Mouse (Mus musculus): ENCODE data around the gene Olfr613.
"Not testable (repeated sequence)": the region's sequence is repeated elsewhere in the genome, so short reads cannot be mapped to it uniquely, and the experiment has no call there.

Olfr613 gene

DNA sequence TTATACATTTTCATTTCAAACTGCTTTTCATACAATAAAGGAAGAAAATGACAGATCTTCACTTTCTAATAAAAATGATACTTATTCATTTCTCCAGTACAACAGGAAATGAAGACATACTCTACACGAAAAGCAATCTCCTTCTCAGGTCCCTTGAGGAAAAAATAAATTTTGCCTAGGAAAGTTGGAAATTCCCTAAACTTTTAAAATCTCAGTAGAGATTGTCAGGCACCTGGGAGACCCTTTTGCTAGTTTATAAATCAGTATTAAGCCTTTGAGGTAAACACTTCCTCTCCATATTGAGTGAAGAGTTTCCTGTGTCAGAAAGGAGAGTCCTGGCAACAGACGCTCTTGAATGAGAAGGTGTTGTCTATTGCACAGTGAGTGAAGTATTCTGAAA lies at the start of gene Olfr613:
Gene Olfr613 (plus strand): TSS at position 301 of the 400 bp plus-strand sequence.
- no peak for DNase-seq (ENCODE audit: low spot score)

DNA sequence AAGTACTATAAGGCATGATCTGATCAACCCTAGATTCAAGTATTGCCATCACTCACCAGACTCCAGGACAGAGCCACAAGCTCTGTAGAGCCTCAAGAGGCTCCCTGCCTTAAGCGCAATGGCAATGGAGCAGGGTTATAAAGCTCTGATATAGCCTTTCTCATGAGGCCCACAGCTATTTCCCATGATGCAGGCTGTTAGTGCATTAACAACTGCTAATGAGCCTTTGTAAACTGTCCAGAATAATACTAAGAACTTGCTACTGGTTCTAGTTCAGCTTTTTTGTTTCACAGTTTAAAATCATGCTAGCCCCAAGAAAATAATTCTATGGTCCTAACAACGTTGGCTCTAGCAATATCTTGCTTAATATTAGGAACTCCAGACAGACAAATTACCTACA lies 35.9 kb upstream of the Olfr613 start, which contains the start of gene Olfr610:
Gene Olfr610 (minus strand): TSS at position 101 of the 400 bp plus-strand sequence.
- DNase-seq (ENCODE audit: low spot score): no peak

DNA sequence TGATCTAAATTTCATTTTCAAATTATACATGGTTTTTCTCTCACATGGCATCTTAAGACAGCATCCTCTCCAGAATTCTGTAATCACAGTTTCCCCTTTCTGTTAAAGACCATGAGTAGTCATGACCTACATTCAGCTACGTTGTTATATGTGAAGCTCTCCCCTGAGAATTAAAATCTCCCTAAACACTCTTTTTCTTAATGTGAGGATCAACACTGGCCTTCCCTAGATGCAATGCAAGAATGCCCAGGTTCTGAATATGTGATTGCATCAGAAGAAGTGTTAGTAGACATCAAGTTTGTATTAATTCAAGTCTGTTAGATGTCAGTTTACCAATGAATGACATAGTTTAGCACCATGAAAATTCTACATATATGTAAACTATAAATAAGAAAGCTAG lies 27.1 kb upstream of the Olfr613 start, which contains the start of gene Olfr611:
Gene Olfr611 (minus strand): TSS at position 101 of the 400 bp plus-strand sequence.
- not testable (repeated sequence) for DNase-seq (ENCODE audit: low spot score)

DNA sequence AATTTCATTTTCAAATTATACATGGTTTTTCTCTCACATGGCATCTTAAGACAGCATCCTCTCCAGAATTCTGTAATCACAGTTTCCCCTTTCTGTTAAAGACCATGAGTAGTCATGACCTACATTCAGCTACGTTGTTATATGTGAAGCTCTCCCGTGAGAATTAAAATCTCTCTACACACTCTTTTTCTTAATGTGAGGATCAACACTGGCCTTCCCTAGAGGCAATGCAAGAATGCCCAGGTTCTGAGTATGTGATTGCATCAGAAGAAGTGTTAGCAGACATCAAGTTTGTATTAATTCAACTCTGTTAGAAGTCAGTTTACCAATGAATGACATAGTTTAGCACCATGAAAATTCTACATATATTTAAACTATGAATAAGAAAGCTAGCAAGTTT lies 5.3 kb upstream of the Olfr613 start, which contains the start of gene Olfr612:
Gene Olfr612 (minus strand): TSS at position 101 of the 400 bp plus-strand sequence.
- DNase-seq (ENCODE audit: low spot score): not testable (repeated sequence)

DNA sequence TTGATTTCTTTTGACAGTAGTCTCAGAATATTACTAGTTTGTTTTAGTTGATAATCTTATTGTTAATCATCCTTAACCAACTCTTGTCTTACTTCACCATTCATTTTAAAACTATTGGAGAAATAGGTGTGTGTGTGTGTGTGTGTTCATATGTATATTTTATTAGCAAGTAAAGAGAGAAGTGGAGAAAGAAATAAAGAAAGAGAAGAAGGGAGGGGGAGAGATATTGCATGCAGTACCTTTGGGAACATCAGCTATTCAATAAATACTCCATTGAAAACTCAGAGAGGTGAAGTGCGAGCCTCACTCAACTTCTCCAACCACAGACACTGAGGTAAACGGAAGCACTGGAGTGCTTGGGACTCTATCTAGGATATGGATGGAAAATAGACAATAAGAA lies 7.9 kb downstream of the Olfr613 start, which contains the start of gene Olfr615:
Gene Olfr615 (plus strand): TSS at position 301 of the 400 bp plus-strand sequence.
- DNase-seq (ENCODE audit: low spot score): no peak

DNA sequence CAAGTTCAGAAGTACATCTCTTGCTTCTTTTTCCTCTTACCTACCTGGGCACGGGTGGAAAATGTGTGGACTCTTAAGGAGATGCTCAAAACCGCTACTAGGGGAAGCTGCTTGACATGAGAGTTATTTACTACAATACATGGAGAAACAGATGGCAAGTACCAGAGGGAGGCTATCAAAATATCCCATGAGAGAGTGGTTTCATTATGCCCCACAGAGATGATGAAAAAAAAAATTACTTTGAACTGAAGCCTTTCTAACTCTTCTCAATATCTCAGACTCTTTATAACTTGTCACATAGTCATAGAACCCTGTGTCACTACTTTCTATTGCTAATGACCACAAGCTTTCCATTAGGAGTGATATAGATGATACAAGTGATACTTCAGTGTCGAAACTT lies 21.2 kb downstream of the Olfr613 start, which contains the start of gene Olfr616:
Gene Olfr616 (minus strand): TSS at position 101 of the 400 bp plus-strand sequence.
- DNase-seq (ENCODE audit: low spot score): no peak

DNA sequence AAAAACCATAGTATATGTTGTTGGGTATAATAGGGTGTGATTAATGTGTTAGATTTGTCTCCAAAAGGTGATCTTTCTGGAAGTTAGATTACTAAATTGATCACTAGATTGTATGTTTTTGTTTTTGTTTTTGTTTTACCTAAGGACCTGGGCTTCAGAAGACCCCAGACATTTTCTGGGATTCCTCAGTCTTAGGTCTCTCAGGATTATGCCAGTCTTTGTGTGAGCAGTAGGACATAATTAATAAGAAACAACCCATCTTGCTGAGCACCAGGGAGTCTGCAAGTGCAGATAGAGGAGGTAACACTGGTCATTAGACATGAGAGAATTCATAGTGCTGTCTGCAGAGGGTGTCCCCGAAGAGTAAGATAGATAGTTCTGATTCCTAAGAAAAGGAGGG lies 24.9 kb downstream of the Olfr613 start, which contains the start of gene Olfr617:
Gene Olfr617 (plus strand): TSS at position 301 of the 400 bp plus-strand sequence.
- no peak for DNase-seq (ENCODE audit: low spot score)

DNA sequence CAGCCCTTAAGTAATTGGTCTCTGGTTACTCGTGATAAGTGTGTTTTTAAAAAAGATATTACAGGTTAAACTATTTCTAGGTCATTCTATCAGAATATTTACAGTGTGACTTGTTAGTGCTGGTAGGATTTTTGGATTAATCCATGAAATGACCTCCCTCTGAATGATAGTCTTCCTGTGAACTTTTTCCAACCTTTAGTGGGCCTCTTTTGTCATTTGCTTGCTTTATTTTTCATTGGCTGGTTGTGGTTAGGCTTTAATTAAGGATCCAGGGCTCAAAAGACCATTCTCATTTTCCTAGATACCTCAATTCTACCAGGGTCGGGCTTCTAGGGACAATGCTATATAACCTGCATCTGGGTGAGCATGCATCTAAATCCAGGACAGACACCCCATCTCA lies 41.9 kb downstream of the Olfr613 start, which contains the start of gene Olfr618:
Gene Olfr618 (plus strand): TSS at position 301 of the 400 bp plus-strand sequence.
- DNase-seq (ENCODE audit: low spot score): no peak

DNA sequence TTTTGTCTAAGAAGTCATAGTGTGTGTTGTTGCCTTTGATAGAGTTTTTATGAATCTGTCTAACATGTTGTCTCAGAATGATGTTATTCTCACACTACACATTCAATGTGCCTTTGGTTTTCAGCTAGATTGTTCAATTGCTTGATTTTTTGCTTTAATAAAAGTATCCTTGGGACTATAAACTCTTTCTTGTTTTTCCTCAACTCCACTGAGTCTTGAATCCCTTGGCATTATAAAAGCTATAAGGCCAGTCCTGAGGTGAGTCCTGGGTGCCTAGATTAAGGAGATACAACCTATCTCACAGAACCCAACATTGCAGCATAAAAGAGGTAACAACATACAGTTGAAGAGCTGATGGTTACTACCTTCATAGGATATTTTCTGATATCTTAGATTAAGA lies 52.4 kb downstream of the Olfr613 start, which contains the start of gene Olfr619:
Gene Olfr619 (plus strand): TSS at position 301 of the 400 bp plus-strand sequence.
- DNase-seq (ENCODE audit: low spot score): no peak

Data from left cerebral cortex, adult 11 months (tissue).